Mouse (Mus musculus): ENCODE data around the gene Pmepa1.
A peak's percentile ranks its signal among the peaks of the same experiment; 100 is the strongest.

DNA sequence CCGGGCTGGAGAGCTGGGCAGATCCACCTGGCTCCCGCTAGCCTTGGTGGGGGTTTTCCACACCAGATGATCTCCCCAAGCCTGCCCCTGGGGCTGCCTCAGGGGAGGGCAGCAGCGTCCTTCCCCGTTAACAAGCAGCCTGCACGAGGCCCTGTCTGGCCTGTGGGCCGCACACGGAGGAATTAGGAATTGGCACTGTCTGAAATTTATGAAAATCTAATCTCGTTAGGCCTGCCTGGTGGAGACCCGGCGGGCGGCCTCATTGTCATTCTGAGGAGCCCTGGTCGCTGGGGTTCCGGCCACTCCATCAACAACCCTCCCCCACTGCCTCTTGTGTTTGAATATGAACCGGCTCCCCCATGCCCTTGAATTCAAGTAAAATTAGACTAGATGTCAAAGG is 37.8 kb downstream of the Pmepa1 start:
- TF ChIP-seq CTCF (IDR thresholded peaks at IDR 0.05; ENCODE audit: low read depth, low read length) = no peak
- TF ChIP-seq POLR2A (IDR thresholded peaks at IDR 0.05; ENCODE audit: insufficient read depth, low read length) = no peak
- TF ChIP-seq EP300 (IDR thresholded peaks at IDR 0.05; ENCODE audit: insufficient read depth, low read depth, low read length) = peak; percentile 80
